Mouse (Mus musculus): ENCODE data around the gene Vmn1r47.
"Not testable (repeated sequence)": the region's sequence is repeated elsewhere in the genome, so short reads cannot be mapped to it uniquely, and the experiment has no call there.

Gene Vmn1r47

GRCm38 (mm10) chr6:90015847-90016246 lies at the start of gene Vmn1r47:
TSS of gene Vmn1r47 (plus strand) at chr6:90016147.
- not testable (repeated sequence) for DNase-seq (ENCODE audit: low spot score)

GRCm38 (mm10) chr6:89966341-89966740 lies 49.6 kb upstream of the Vmn1r47 start:
- DNase-seq (ENCODE audit: low spot score) = no peak

GRCm38 (mm10) chr6:89969013-89969412 lies 46.9 kb upstream of the Vmn1r47 start, which contains the start of gene Vmn1r46:
TSS of gene Vmn1r46 (plus strand) at chr6:89969313.
- no peak for DNase-seq (ENCODE audit: low spot score)

- no peak for DNase-seq (ENCODE audit: low spot score)
These were observed 30.0 kb upstream of the Vmn1r47 start for GRCm38 (mm10) chr6:89985989-89986388.

- not testable (repeated sequence) for DNase-seq (ENCODE audit: low spot score)
These were observed 20.8 kb downstream of the Vmn1r47 start, which contains the start of gene Vmn1r48 for GRCm38 (mm10) chr6:90036741-90037140. TSS of gene Vmn1r48 (minus strand) at chr6:90036841.

All from ovary, postnatal 36 days (tissue).